Mouse (Mus musculus): ENCODE data around the gene Sephs2.

- TF ChIP-seq POLR2A (IDR thresholded peaks at IDR 0.05; ENCODE audit: borderline replicate concordance, control insufficient read depth, low read depth, low read length) = no peak
- TF ChIP-seq CTCF (IDR thresholded peaks at IDR 0.05; ENCODE audit: control insufficient read depth, insufficient read depth, low read length) = no peak
Measured at GRCm38 (mm10) chr7:127244658-127245510, 29.0 kb downstream of the Sephs2 start.

Data from bone marrow, adult 2 months (tissue).